Mouse (Mus musculus) heart, embryonic 11.5 days (tissue): ENCODE measurements around the gene Arhgef3. TPM values are rescaled to one million over a fixed set of nuclear protein-coding genes. Genes with fewer than 3 reads are reported as not detected.

Experiments used
- ATAC-seq: fragments of 200-750 bp; cut with Nextera tagmentation; replicated peaks from 2 replicates; pipeline ENCODE4 v1.8.0; 2017; ENCODE audit warnings: moderate library complexity; ENCODE audit not compliant: insufficient number of reproducible peaks, low FRiP score, low TSS enrichment
- H3K27ac ChIP-seq: fragments of 300-500 bp; sonication (generic); 2 replicates; pipeline ENCODE4 v1.5.1; 2014; ENCODE audit warnings: mild to moderate bottlenecking, low read depth, low read length
- H3K27me3 ChIP-seq: fragments of 300-500 bp; sonication (generic); 2 replicates; pipeline ENCODE4 v1.6.1; 2014; ENCODE audit warnings: mild to moderate bottlenecking, low read length, mixed read lengths; ENCODE audit not compliant: control insufficient read depth, insufficient read depth
- H3K36me3 ChIP-seq: fragments of 300-500 bp; sonication (generic); 2 replicates; pipeline ENCODE4 v1.6.1; 2014; ENCODE audit warnings: mild to moderate bottlenecking, low read length, moderate library complexity, mixed read lengths; ENCODE audit not compliant: control insufficient read depth, insufficient read depth
- H3K4me1 ChIP-seq: fragments of 300-500 bp; sonication (generic); 2 replicates; pipeline ENCODE4 v1.6.1; 2014; ENCODE audit warnings: low read length; ENCODE audit not compliant: control insufficient read depth, insufficient read depth
- H3K4me2 ChIP-seq: fragments of 300-500 bp; sonication (generic); 2 replicates; pipeline ENCODE4 v1.6.1; 2014; ENCODE audit warnings: mild to moderate bottlenecking, moderate library complexity
- H3K4me3 ChIP-seq: fragments of 300-500 bp; sonication (generic); 2 replicates; pipeline ENCODE4 v1.5.1; 2014; ENCODE audit warnings: low read depth, low read length
- H3K9ac ChIP-seq: fragments of 300-500 bp; sonication (generic); 2 replicates; pipeline ENCODE4 v1.6.1; 2014; ENCODE audit warnings: mild to moderate bottlenecking, low read depth, low read length, moderate library complexity
- H3K9me3 ChIP-seq: fragments of 300-500 bp; sonication (generic); replicated peaks from 2 replicates; pipeline ENCODE4 v1.6.1; 2016; ENCODE audit warnings: low read length; ENCODE audit not compliant: control insufficient read depth
- WGBS: fragments of 180-500 bp; shearing (Covaris S2); extraction: QIAGEN DNeasy Blood & Tissue Kit; methylation state at CpG from one replicate; pipeline ENCODE4 v1.1.7; 2014; ENCODE audit not compliant: insufficient replicate concordance; 5-methylcytosine and 5-hydroxymethylcytosine counted together
- microRNA-seq: library from miRNA; unstranded; fragments of <30 nt; microRNA quantifications from one replicate; pipeline ENCODE4, GENCODE M21; 2016; ENCODE audit warnings: borderline number of aligned reads
- polyA plus RNA-seq: library from polyadenylated mRNA; unstranded; fragments of >200 nt; fragmentation: Nextera tagmentation; extraction: Ambion mirVana; gene quantifications from 2 replicates; pipeline ENCODE4 v1.2.1, GENCODE M21; 2014

The Arhgef3 gene
- polyA plus RNA-seq, 1 experiment from 2014 or later, result 10.1 TPM

DNA sequence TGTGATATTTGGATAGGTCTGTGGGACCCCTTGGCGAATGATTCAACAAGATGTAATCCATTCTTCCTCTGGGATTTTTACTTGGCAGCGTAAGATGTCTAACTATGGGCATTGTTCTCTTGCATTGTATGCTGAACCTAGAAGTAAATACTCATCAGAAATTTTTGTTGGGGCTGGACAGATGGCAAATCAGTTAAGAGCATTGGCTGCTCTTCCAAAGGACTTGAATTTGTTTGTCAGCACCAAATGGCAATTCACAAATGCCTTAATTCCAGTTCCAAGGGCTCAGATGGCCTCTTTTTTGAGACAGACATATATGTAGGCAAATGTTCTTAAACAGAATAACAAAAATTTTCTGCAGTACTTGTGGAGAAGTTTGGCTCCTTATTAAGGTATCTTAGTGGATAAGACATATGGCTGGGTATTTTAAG, 330.2 kb downstream of the Arhgef3 start:
- H3K4me3 ChIP-seq, result no peak overlapping the region
- peaks cover 8% of the 10 kb centered on the region; the same call in 1 of the 2 replicates for H3K36me3 ChIP-seq
- no peak for ATAC-seq

GRCm38 (mm10) chr14:27446963-27447362, 332.3 kb downstream of the Arhgef3 start:
- Histone ChIP-seq H3K4me2 (no peak overlapping the region), H3K4me1 (no peaks in the 10 kb centered on the region), H3K27me3 (no peaks in the 10 kb centered on the region), H3K9ac (no peak overlapping the region), H3K4me3 (no peak overlapping the region), H3K36me3 (peaks cover 8% of the 10 kb centered on the region; the same call in 1 of the 2 replicates), H3K9me3 (no peaks in the 10 kb centered on the region), H3K27ac (no peak overlapping the region)
- WGBS, result 68% methylated on average over 4 of the region's 4 CpGs
- ATAC-seq, result no peak

More for the DNA sequence above, 330.2 kb downstream of the Arhgef3 start:
- Histone ChIP-seq H3K27me3 (no peaks in the 10 kb centered on the region), H3K9ac (no peak overlapping the region), H3K4me2 (no peak overlapping the region), H3K27ac (no peak overlapping the region), H3K4me1 (no peaks in the 10 kb centered on the region), H3K9me3 (no peaks in the 10 kb centered on the region)
- whole genome bisulfite sequencing, result 89% methylated on average over 2 of the region's 2 CpGs

Small RNA genes within 50 kb of the gene (microRNA-seq; reads per million reads assigned to microRNA genes)
- gene Gm23633, result not detected

Other genes starting within 250 kb of the Arhgef3 start
- gene Asb14, start 220.3 kb upstream of the Arhgef3 start, polyA plus RNA-seq, result 0.29 and 1.2 TPM in 2 replicates
- 25.4 and 36.0 TPM in 2 replicates for gene Appl1, start 143.7 kb upstream of the Arhgef3 start, polyA plus RNA-seq
- 0.76 and 1.7 TPM in 2 replicates for gene Hesx1, start 120.5 kb upstream of the Arhgef3 start, polyA plus RNA-seq
- 1.5 and 2.1 TPM in 2 replicates for gene Il17rd, start 76.0 kb upstream of the Arhgef3 start, polyA plus RNA-seq